Mouse (Mus musculus) lung, embryonic 16.5 days (tissue): ENCODE data around the gene Gm9508. TPM values are rescaled to one million over a fixed set of nuclear protein-coding genes. Genes with fewer than 3 reads are reported as not detected.
A peak's percentile ranks its signal among the peaks of the same experiment; 100 is the strongest.
"Not testable (repeated sequence)": the region's sequence is repeated elsewhere in the genome, so short reads cannot be mapped to it uniquely, and the experiment has no call there.

Experiments used
- ATAC-seq: fragments of 200-750 bp; cut with Nextera tagmentation; 2 replicates; pipeline ENCODE4 v1.8.0; 2017; ENCODE audit warnings: low read depth, mild to moderate bottlenecking, moderate library complexity
- H3K27ac ChIP-seq: fragments of 300-500 bp; sonication (generic); 2 replicates; pipeline ENCODE4 v1.5.1; 2014; ENCODE audit warnings: mild to moderate bottlenecking, control low read depth, low read length
- H3K27me3 ChIP-seq: fragments of 300-500 bp; sonication (generic); 2 replicates; pipeline ENCODE4 v1.6.1; 2014; ENCODE audit warnings: low read depth, low read length, mixed read lengths; ENCODE audit not compliant: control insufficient read depth, insufficient read depth
- H3K36me3 ChIP-seq: fragments of 300-500 bp; sonication (generic); 2 replicates; pipeline ENCODE4 v1.6.1; 2014; ENCODE audit warnings: low read length; ENCODE audit not compliant: control insufficient read depth, insufficient read depth
- H3K4me1 ChIP-seq: fragments of 300-500 bp; sonication (generic); replicated peaks from 2 replicates; pipeline ENCODE4 v1.6.1; 2014; ENCODE audit warnings: low read length, mixed read lengths; ENCODE audit not compliant: control insufficient read depth, insufficient read depth
- H3K4me2 ChIP-seq: fragments of 300-500 bp; sonication (generic); 2 replicates; pipeline ENCODE4 v1.6.1; 2014; ENCODE audit warnings: low read depth, low read length, control low read depth
- H3K4me3 ChIP-seq: fragments of 300-500 bp; sonication (generic); 2 replicates; pipeline ENCODE4 v1.5.1; 2014; ENCODE audit warnings: mild to moderate bottlenecking, low read length, control low read depth
- H3K9ac ChIP-seq: fragments of 300-500 bp; sonication (generic); 2 replicates; pipeline ENCODE4 v1.6.1; 2014; ENCODE audit warnings: low read length, control low read depth
- H3K9me3 ChIP-seq: fragments of 300-500 bp; sonication (generic); 2 replicates; pipeline ENCODE4 v1.6.1; 2016; ENCODE audit warnings: low read length; ENCODE audit not compliant: control insufficient read depth
- WGBS: fragments of 180-500 bp; shearing (Covaris S2); extraction: QIAGEN DNeasy Blood & Tissue Kit; methylation state at CpG from one replicate; pipeline ENCODE4 v1.1.7; 2014; 5-methylcytosine and 5-hydroxymethylcytosine counted together
- polyA plus RNA-seq: library from polyadenylated mRNA; unstranded; fragments of >200 nt; fragmentation: Nextera tagmentation; extraction: Ambion mirVana; gene quantifications from 2 replicates; pipeline ENCODE4 v1.2.1, GENCODE M21; 2015

Gene Gm9508
- polyA plus RNA-seq, 1 experiment from 2014 or later = not detected

- Histone ChIP-seq H3K4me3 (no peak within 1 kb of the TSS), H3K9ac (no peak within 1 kb of the TSS), H3K27ac (no peak within 1 kb of the TSS), H3K4me2 (no peak within 1 kb of the TSS), H3K36me3 (no peaks in the 10 kb centered on the region), H3K27me3 (no peaks in the 10 kb centered on the region), H3K9me3 (no peaks in the 10 kb centered on the region), H3K4me1 (no peaks in the 10 kb centered on the region)
- WGBS = 88% methylated on average over 1 of the region's 1 CpGs
- ATAC-seq = no peak
Measured at GRCm38 (mm10) chr10:77715507-77715906, 18.5 kb upstream of the Gm9508 start, which contains the start of gene Gm10142. Gene Gm10142 (plus strand): TSS chr10:77715807.

DNA sequence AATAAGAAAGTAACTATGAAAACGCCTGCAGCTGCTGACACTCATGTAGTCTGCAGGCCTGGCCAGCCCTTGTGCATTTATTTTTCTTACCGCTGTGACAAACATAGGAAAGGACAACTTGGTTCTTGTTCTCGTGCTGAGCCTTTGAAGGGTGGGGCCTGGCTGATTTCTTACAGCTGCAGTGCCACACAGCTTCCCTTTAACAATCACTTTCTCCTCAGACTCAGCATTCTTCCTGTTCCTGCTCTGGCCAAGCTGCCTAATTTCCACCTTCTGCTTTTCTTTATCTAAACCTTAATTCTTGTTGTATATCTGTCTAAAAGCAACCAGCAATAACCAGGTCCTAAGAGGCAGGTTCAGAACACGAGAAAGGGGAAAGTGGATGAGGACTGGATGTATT, 16.7 kb upstream of the Gm9508 start:
- H3K4me1 ChIP-seq = no peaks in the 10 kb centered on the region
- H3K9ac ChIP-seq = no peak overlapping the region
- H3K36me3 ChIP-seq = no peaks in the 10 kb centered on the region
- no peak overlapping the region for H3K27ac ChIP-seq
- no peaks in the 10 kb centered on the region for H3K27me3 ChIP-seq
- H3K4me3 ChIP-seq = no peak overlapping the region
- WGBS = 55% methylated on average over 4 of the region's 4 CpGs
- no peak for ATAC-seq
- no peak overlapping the region for H3K4me2 ChIP-seq
- no peaks in the 10 kb centered on the region for H3K9me3 ChIP-seq

- not testable (repeated sequence) for H3K27me3 ChIP-seq, H3K4me2 ChIP-seq, H3K4me3 ChIP-seq, ATAC-seq, H3K27ac ChIP-seq, H3K9ac ChIP-seq, H3K4me1 ChIP-seq, H3K36me3 ChIP-seq, H3K9me3 ChIP-seq
Measured at GRCm38 (mm10) chr10:77711157-77711556, 14.1 kb upstream of the Gm9508 start, which contains the start of gene Gm10024. Gene Gm10024 (plus strand): TSS chr10:77711457.

GRCm38 (mm10) chr10:77709831-77710230, 12.8 kb upstream of the Gm9508 start:
- Histone ChIP-seq H3K9ac (no peak overlapping the region), H3K4me2 (no peak overlapping the region), H3K27ac (no peak overlapping the region), H3K27me3 (no peaks in the 10 kb centered on the region), H3K36me3 (no peaks in the 10 kb centered on the region), H3K4me1 (no peaks in the 10 kb centered on the region), H3K9me3 (no peaks in the 10 kb centered on the region), H3K4me3 (no peak overlapping the region)
- 71% methylated on average over 3 of the region's 3 CpGs for WGBS
- ATAC-seq = no peak

- WGBS = 83% methylated on average over 1 of the region's 1 CpGs
- Histone ChIP-seq H3K4me3 (no peak within 1 kb of the TSS), H3K4me1 (no peaks in the 10 kb centered on the region), H3K4me2 (no peak within 1 kb of the TSS), H3K9me3 (no peaks in the 10 kb centered on the region), H3K9ac (no peak within 1 kb of the TSS), H3K36me3 (no peaks in the 10 kb centered on the region), H3K27me3 (no peaks in the 10 kb centered on the region), H3K27ac (no peak within 1 kb of the TSS)
- no peak for ATAC-seq
Measured at GRCm38 (mm10) chr10:77706326-77706725, 9.3 kb upstream of the Gm9508 start, which contains the start of gene Gm10272. Gene Gm10272 (plus strand): TSS chr10:77706626.

DNA sequence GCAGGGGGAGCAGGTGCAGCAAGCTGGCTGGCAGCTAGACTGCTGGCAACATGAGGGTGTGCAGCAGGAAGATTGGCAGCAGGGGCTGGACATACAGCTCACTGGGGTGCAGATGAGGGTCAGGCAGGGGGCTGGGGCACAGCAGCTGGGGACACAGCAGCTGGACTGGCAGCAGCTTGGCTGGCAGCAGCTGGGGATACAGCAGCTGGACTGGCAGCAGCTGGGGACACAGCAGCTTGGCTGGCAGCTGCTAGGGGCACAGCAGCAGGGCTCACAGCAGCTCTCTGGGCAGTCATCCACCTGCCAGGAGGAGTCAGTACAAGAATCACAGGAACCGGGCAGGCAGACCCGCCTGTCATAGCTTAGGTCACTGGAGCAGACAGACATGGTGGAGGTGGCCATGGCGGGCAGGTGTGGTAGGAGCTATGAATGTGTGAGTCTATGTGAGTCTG, 6.7 kb downstream of the Gm9508 start, which contains the start of gene Gm19402:
Gene Gm19402, minus strand, starts transcription at position 402 of the 452 bp plus-strand sequence.
- not testable (repeated sequence) for H3K4me3 ChIP-seq, H3K4me1 ChIP-seq, H3K4me2 ChIP-seq, H3K36me3 ChIP-seq, H3K9ac ChIP-seq, ATAC-seq, H3K9me3 ChIP-seq, H3K27ac ChIP-seq
- peaks cover 23% of the 10 kb centered on the region for H3K27me3 ChIP-seq
- 75% methylated on average over 3 of the region's 3 CpGs for WGBS

GRCm38 (mm10) chr10:77687021-77687420, 10.0 kb downstream of the Gm9508 start:
- no peak overlapping the region for H3K4me3 ChIP-seq
- ATAC-seq = no peak
- H3K9me3 ChIP-seq = no peaks in the 10 kb centered on the region
- no peak overlapping the region for H3K9ac ChIP-seq
- no peak overlapping the region for H3K27ac ChIP-seq
- peaks cover 2% of the 10 kb centered on the region; the same call in 1 of the 2 replicates for H3K4me1 ChIP-seq
- 21% methylated on average over 10 of the region's 10 CpGs for WGBS
- H3K4me2 ChIP-seq = no peak overlapping the region
- H3K27me3 ChIP-seq = peaks cover 32% of the 10 kb centered on the region
- H3K36me3 ChIP-seq = no peaks in the 10 kb centered on the region

DNA sequence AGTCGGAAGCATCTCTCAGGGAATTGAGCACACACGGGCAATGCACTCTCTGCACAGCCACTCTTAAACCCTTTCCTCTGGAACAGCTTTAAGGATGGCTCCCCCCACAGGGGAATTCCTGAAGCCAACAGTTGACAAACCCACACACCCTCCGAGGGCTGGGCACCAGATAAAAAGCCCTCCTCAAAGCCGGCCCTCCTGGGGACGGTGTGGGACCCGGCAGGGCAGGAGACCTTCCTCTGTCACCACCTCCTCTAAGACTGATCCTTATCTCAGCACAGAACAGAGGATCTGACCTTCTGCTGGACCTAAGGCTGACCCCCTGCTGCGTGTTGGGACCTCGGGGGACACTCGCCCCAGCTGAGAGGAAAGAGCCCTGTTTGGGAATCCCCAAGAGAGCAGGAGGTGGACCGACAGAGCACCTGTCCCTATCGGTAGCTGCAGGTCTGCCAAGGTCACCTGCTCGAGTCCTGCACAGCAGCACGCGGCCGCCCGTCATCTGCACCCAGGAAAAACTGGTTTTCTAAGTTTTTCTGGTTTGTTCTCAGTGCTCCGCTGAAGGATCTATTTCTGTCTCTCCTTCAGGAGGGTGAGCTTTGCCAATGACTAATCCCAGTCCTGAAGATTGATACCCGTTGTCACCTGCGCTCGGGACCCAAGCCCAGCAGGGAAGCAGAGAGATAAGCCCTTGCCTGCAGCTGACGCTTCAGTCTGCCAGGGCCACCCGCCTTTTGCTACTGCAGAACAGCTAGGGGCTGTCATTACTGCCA, 11.0 kb downstream of the Gm9508 start, which contains the start of gene Tspear:
Gene Tspear, plus strand, starts transcription at position 675 of the 770 bp plus-strand sequence.
- ATAC-seq = peak; percentile 41; the same call in 1 of the 2 replicates
- Histone ChIP-seq H3K36me3 (no peaks in the 10 kb centered on the region), H3K9ac (no peak within 1 kb of the TSS), H3K4me1 (peaks cover 2% of the 10 kb centered on the region; the same call in 1 of the 2 replicates), H3K27ac (no peak within 1 kb of the TSS), H3K9me3 (no peaks in the 10 kb centered on the region), H3K4me3 (no peak within 1 kb of the TSS), H3K27me3 (peaks cover 32% of the 10 kb centered on the region), H3K4me2 (no peak within 1 kb of the TSS)
- 3% methylated on average over 22 of the region's 22 CpGs for WGBS

DNA sequence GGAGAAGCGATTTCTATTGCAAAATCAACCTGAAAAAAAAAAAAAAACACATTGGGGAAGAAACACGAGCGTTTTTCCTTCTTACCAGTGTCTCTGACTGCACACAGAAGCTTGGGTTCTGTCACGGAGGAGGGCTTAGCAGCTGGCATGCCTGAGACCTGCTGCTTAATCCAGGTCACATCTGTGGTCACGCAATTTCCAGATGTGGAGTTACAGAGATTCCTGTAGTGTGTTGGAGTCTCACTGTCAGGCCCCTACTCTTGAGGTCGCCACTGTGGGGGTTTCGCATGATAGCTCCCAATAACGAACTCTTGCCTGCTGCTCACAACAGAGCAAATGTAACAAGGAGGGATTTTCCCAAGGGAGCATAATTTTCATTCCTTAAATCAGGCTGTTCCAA, 12.9 kb downstream of the Gm9508 start:
- no peaks in the 10 kb centered on the region for H3K9me3 ChIP-seq
- no peak overlapping the region for H3K4me2 ChIP-seq
- no peak for ATAC-seq
- WGBS = 24% methylated on average over 8 of the region's 8 CpGs
- H3K4me1 ChIP-seq = peaks cover 2% of the 10 kb centered on the region; the same call in 1 of the 2 replicates
- no peak overlapping the region for H3K9ac ChIP-seq
- H3K36me3 ChIP-seq = no peaks in the 10 kb centered on the region
- no peak overlapping the region for H3K4me3 ChIP-seq
- peaks cover 32% of the 10 kb centered on the region for H3K27me3 ChIP-seq
- H3K27ac ChIP-seq = no peak overlapping the region
